Mouse (Mus musculus): ENCODE measurements around the gene Olfr16.

Gene Olfr16

DNA sequence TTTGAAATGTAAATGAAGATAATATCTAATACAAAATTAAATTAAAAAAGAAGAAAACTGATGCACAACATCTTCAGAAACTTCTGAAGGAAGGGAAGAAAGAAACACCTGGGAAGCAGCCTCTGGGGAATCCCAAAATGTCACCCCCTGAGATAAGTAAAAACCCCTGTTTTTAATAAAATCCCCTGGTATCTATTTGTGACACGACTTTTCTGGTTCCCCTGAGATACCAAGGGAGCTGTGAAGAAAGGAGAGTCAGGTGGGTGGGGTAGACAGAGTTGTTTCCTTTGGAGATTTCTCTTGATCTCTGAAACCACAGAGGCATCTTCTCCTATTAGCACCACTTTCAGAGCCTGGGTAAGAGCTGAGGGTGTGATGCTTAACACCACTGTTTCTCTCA lies at the start of gene Olfr16:
Gene Olfr16, plus strand, starts transcription at position 250 of the 400 bp plus-strand sequence.
- DNase-seq = no peak

DNA sequence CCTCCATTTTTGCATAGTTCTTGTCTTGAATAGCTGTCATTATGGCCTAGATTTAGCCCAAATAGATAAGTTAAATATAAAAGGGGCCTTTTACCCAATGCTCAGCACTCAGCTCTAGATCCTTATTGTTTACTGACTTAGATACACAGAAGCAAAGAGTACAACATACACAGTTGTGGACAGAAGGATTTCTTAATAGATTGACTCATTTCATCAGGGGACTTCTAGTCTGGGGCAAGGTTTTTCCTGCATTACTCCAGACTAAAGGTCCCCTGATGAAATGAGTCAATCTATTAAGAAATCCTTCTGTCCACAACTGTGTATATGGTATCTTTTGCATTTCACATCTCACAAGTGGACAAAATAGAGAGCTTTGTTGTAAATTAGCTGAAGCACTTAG lies 46.9 kb upstream of the Olfr16 start:
- no peak for DNase-seq

DNA sequence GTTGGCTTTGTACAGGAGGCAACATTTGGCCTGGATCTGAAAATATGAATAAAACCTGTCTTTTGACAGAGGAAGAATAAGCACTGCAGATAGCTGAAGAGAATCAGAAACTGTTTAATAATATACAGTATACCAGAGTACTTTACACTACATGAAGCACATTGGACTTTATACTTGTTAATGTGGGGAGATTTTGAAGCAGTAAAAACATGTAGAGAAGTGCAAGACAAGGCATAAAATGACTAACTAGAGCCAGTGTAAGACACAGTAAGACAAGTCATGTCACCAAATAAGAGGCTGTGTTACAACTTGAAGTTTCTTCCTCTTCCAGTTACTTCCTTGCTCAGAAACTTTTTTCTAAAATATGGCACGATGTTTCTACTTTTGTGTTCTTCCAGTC lies 33.1 kb upstream of the Olfr16 start:
- DNase-seq = no peak

DNA sequence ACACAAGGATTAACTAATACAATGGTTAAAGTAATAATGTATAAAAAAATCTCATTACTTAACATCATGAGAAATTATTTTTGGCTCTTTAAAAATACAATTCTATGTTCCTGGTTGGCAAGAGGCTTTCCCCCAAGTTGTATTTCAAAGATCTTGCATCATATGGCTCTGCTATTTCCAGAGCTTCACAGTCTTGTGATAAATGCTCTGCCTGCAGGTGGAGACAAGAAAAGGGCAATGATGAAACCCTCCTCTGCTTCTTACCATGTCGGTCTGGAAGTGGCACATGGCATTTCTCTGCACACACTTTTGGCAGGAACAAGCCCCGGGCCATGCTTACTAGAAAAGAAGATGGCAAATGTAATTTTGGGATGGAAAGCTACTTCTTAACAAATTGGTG lies 31.8 kb upstream of the Olfr16 start:
- DNase-seq = no peak

DNA sequence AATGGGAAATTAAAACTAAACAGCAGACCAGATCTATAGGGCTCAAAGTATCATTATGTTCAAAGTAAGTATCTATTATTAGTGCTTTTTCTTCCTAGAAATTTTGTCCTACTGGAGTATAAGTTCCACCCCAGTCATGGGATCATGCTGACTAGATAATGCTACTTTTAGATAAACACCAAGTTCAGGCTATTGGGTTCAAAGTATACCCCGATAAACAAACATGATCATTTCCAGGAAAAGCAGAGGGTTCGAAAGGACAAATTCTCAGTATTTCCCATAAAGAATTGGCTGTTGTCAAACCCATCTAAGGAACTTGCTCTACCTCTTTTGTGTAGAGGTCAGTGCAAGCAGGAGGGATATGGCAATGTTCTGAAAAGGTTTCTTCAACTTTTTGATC lies 18.0 kb upstream of the Olfr16 start:
- no peak for DNase-seq

DNA sequence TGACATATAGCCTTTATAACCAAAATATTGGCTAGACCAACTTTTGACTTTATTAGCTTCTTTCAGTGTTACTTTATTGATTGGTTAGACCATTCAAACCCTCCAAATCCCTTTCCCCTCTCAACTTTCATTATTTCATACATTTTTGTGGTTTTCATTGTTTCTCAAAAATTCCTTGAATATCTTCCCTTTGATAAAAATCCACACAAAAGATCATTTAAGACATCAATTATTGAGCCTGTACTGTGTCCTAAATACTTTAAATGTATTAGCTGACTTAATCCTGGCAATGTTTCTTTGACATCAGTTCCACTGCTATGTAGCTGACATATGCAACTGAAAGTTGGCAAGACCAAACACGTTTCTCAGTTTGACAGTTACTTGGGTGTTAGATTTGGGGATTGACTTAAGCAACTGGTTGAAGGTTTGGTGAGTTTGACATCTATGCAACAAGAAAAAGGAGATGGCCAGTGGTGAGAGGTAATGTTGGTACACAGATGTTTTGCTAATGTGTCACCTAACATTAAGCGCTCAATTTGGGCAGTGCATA lies 1.0 kb downstream of the Olfr16 start:
- no peak for DNase-seq

GRCm38 (mm10) chr1:172955376-172955775 lies 5.2 kb downstream of the Olfr16 start:
- DNase-seq = no peak

DNA sequence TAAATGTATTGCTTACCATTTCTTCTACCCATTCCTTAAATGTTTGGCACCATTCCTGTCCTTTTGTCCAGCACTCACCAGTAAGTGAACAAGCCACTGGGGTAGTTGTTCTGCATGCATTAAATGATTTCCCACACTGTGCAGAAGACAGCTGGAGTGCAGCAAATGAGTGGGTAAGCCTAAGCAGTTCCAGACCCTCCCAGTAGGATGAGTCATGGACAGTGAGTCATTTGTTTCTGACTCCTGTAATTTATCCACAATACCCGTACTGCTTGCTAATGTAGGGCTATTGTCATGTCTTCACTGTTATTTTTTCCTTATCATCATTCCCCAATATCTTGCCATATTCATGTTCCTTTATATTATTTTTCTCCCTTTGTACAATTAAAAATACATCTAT lies 10.2 kb downstream of the Olfr16 start:
- DNase-seq = no peak

DNA sequence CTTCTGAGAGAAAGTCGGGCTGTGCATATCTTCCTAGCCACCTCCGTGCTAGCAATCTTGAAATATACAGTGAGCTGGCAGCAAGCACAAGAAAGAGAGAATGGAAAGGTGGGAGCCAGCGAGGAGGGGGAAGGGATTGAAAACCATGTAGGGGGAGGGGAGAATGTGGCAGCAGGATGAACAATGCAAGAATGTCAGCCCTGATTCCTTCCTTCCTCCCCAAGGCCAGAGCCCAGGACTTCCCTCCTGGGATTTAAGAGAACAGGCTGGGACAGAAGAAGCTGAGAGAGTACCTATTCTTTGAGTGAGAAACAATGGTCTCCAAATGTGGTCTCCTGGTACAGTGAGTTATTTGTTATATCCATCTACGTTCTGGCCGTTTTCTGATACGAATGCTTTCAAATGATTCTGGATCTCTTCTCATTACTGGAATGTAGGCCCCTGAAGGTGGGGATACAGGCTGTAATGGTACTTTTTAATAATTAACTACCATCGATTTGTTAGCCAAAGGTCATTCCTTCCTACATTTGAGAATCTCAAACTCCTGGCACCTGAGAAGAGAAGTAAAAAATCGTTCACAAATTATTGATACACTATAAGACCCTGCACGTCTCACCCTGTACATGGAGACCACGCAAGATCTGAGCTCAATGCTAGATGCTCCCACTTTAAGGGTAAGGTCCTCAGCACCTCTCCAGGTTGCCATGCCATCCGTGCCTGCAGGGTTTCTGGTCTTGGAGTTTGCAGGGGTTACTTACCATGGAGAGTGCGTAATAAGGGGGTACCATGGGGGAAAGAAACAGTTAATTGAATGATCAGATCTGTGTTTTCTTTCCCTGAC lies 39.8 kb downstream of the Olfr16 start:
- DNase-seq = no peak

GRCm38 (mm10) chr1:172990635-172991009 lies 40.4 kb downstream of the Olfr16 start:
- no peak for DNase-seq
